Mouse (Mus musculus) cerebellum, adult 8-10 months (tissue): Measurements from ENCODE around the gene Lgals3.

Source experiments
- DNase-seq: peaks from one replicate; pipeline ENCODE4 v3.0.0; 2022

Gene Lgals3

GRCm38 (mm10) chr14:47370790-47371189, 3.2 kb downstream of the Lgals3 start:
- no peak for DNase-seq

GRCm38 (mm10) chr14:47371689-47372088, 4.1 kb downstream of the Lgals3 start:
- DNase-seq, result no peak

- no peak for DNase-seq
These were observed 6.5 kb downstream of the Lgals3 start for GRCm38 (mm10) chr14:47373728-47374678.

- DNase-seq, result no peak
These were observed 9.0 kb downstream of the Lgals3 start for GRCm38 (mm10) chr14:47376526-47376925.

GRCm38 (mm10) chr14:47378336-47378735, 10.8 kb downstream of the Lgals3 start:
- no peak for DNase-seq

- DNase-seq, result no peak
These were observed 16.4 kb downstream of the Lgals3 start for GRCm38 (mm10) chr14:47383911-47384310.

GRCm38 (mm10) chr14:47384653-47385052, 17.1 kb downstream of the Lgals3 start:
- no peak for DNase-seq

GRCm38 (mm10) chr14:47386125-47386524, 18.6 kb downstream of the Lgals3 start:
- DNase-seq, result no peak

GRCm38 (mm10) chr14:47393354-47394094, 26.0 kb downstream of the Lgals3 start:
- DNase-seq, result no peak

GRCm38 (mm10) chr14:47395007-47395406, 27.5 kb downstream of the Lgals3 start:
- DNase-seq, result no peak

GRCm38 (mm10) chr14:47395462-47396026, 28.0 kb downstream of the Lgals3 start:
- no peak for DNase-seq

GRCm38 (mm10) chr14:47396165-47396652, 28.7 kb downstream of the Lgals3 start:
- DNase-seq, result peak; percentile 28

GRCm38 (mm10) chr14:47402735-47403134, 35.2 kb downstream of the Lgals3 start:
- no peak for DNase-seq

- no peak for DNase-seq
These were observed 38.4 kb downstream of the Lgals3 start for GRCm38 (mm10) chr14:47406000-47406399.

GRCm38 (mm10) chr14:47417346-47417745, 49.8 kb downstream of the Lgals3 start:
- no peak for DNase-seq

- peak; percentile 84 for DNase-seq
These were observed 50.5 kb downstream of the Lgals3 start, which contains the start of gene Dlgap5 for GRCm38 (mm10) chr14:47417775-47418665. Gene Dlgap5, minus strand, starts transcription at chr14:47418407.

GRCm38 (mm10) chr14:47418666-47418991, 51.1 kb downstream of the Lgals3 start:
- DNase-seq, result no peak

GRCm38 (mm10) chr14:47419034-47419625, 51.6 kb downstream of the Lgals3 start:
- no peak for DNase-seq

- DNase-seq, result no peak
These were observed 52.2 kb downstream of the Lgals3 start for GRCm38 (mm10) chr14:47419723-47420276.

- no peak for DNase-seq
These were observed 54.1 kb downstream of the Lgals3 start for GRCm38 (mm10) chr14:47421606-47422005.

GRCm38 (mm10) chr14:47422466-47422865, 54.9 kb downstream of the Lgals3 start:
- DNase-seq, result no peak

GRCm38 (mm10) chr14:47432987-47433386, 65.4 kb downstream of the Lgals3 start:
- no peak for DNase-seq
